Mouse (Mus musculus) heart, embryonic 11.5 days (tissue): ENCODE data around the gene Cdc123. TPM values are rescaled to one million over a fixed set of nuclear protein-coding genes. Genes with fewer than 3 reads are reported as not detected.

Source experiments
- ATAC-seq: fragments of 200-750 bp; cut with Nextera tagmentation; replicated peaks from 2 replicates; pipeline ENCODE4 v1.8.0; 2017; ENCODE audit warnings: moderate library complexity; ENCODE audit not compliant: insufficient number of reproducible peaks, low FRiP score, low TSS enrichment
- H3K27ac ChIP-seq: fragments of 300-500 bp; sonication (generic); 2 replicates; pipeline ENCODE4 v1.5.1; 2014; ENCODE audit warnings: mild to moderate bottlenecking, low read depth, low read length
- H3K27me3 ChIP-seq: fragments of 300-500 bp; sonication (generic); 2 replicates; pipeline ENCODE4 v1.6.1; 2014; ENCODE audit warnings: mild to moderate bottlenecking, low read length, mixed read lengths; ENCODE audit not compliant: control insufficient read depth, insufficient read depth
- H3K36me3 ChIP-seq: fragments of 300-500 bp; sonication (generic); 2 replicates; pipeline ENCODE4 v1.6.1; 2014; ENCODE audit warnings: mild to moderate bottlenecking, low read length, moderate library complexity, mixed read lengths; ENCODE audit not compliant: control insufficient read depth, insufficient read depth
- H3K4me1 ChIP-seq: fragments of 300-500 bp; sonication (generic); 2 replicates; pipeline ENCODE4 v1.6.1; 2014; ENCODE audit warnings: low read length; ENCODE audit not compliant: control insufficient read depth, insufficient read depth
- H3K4me2 ChIP-seq: fragments of 300-500 bp; sonication (generic); 2 replicates; pipeline ENCODE4 v1.6.1; 2014; ENCODE audit warnings: mild to moderate bottlenecking, moderate library complexity
- H3K4me3 ChIP-seq: fragments of 300-500 bp; sonication (generic); 2 replicates; pipeline ENCODE4 v1.5.1; 2014; ENCODE audit warnings: low read depth, low read length
- H3K9ac ChIP-seq: fragments of 300-500 bp; sonication (generic); 2 replicates; pipeline ENCODE4 v1.6.1; 2014; ENCODE audit warnings: mild to moderate bottlenecking, low read depth, low read length, moderate library complexity
- H3K9me3 ChIP-seq: fragments of 300-500 bp; sonication (generic); replicated peaks from 2 replicates; pipeline ENCODE4 v1.6.1; 2016; ENCODE audit warnings: low read length; ENCODE audit not compliant: control insufficient read depth
- WGBS: fragments of 180-500 bp; shearing (Covaris S2); extraction: QIAGEN DNeasy Blood & Tissue Kit; methylation state at CpG from one replicate; pipeline ENCODE4 v1.1.7; 2014; ENCODE audit not compliant: insufficient replicate concordance; 5-methylcytosine and 5-hydroxymethylcytosine counted together
- polyA plus RNA-seq: library from polyadenylated mRNA; unstranded; fragments of >200 nt; fragmentation: Nextera tagmentation; extraction: Ambion mirVana; gene quantifications from 2 replicates; pipeline ENCODE4 v1.2.1, GENCODE M21; 2014

Cdc123 gene
- polyA plus RNA-seq, 1 experiment from 2014 or later = 217 TPM

- no peak overlapping the region for H3K4me3 ChIP-seq
- peaks cover 29% of the 10 kb centered on the region for H3K36me3 ChIP-seq
- 89% methylated on average over 10 of the region's 10 CpGs for WGBS
Measured at GRCm38 (mm10) chr2:5793771-5794170, 51.2 kb downstream of the Cdc123 start.

DNA sequence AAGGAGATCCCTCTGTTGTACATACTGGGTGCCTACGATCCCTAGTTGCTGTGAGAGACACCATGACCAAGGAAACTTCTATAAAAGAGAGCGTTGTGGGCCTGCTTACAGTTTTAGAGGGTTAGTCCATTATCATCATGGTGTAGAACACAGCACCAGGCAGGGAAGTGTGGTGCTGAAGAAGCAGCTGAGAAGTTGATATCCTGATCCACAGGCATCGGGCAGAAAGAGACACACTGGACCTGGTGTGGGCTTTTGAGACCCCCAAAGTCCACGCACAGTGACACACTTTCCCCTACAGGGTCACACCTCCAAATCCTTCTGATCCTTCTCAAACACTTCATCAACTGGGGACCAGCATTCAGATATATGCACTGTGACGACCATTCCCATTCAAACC, 52.9 kb downstream of the Cdc123 start:
- H3K36me3 ChIP-seq = peaks cover 29% of the 10 kb centered on the region
- no peaks in the 10 kb centered on the region for H3K9me3 ChIP-seq
- no peaks in the 10 kb centered on the region for H3K27me3 ChIP-seq
- 90% methylated on average over 5 of the region's 5 CpGs for WGBS
- no peak for ATAC-seq
- no peak overlapping the region for H3K4me3 ChIP-seq
- H3K27ac ChIP-seq = no peak overlapping the region
- H3K4me2 ChIP-seq = no peak overlapping the region
- H3K9ac ChIP-seq = no peak overlapping the region
- no peaks in the 10 kb centered on the region for H3K4me1 ChIP-seq

More at GRCm38 (mm10) chr2:5793771-5794170, 51.2 kb downstream of the Cdc123 start:
- H3K4me1 ChIP-seq = no peaks in the 10 kb centered on the region
- H3K9ac ChIP-seq = no peak overlapping the region
- H3K9me3 ChIP-seq = no peaks in the 10 kb centered on the region
- ATAC-seq = no peak
- H3K4me2 ChIP-seq = no peak overlapping the region
- H3K27ac ChIP-seq = no peak overlapping the region
- H3K27me3 ChIP-seq = no peaks in the 10 kb centered on the region

- peaks cover 10% of the 10 kb centered on the region for H3K36me3 ChIP-seq
- H3K4me1 ChIP-seq = no peaks in the 10 kb centered on the region
- H3K9ac ChIP-seq = no peak overlapping the region
- H3K27me3 ChIP-seq = no peaks in the 10 kb centered on the region
- WGBS = 45% methylated on average over 4 of the region's 4 CpGs
- ATAC-seq = no peak
- no peak overlapping the region for H3K4me3 ChIP-seq
- H3K27ac ChIP-seq = no peak overlapping the region
- no peaks in the 10 kb centered on the region for H3K9me3 ChIP-seq
- no peak overlapping the region for H3K4me2 ChIP-seq
Measured at GRCm38 (mm10) chr2:5789625-5790160, 55.3 kb downstream of the Cdc123 start.

- Histone ChIP-seq H3K27ac (no peak overlapping the region), H3K9ac (no peak overlapping the region), H3K4me1 (no peaks in the 10 kb centered on the region), H3K4me3 (no peak overlapping the region), H3K9me3 (no peaks in the 10 kb centered on the region), H3K27me3 (no peaks in the 10 kb centered on the region), H3K36me3 (no peaks in the 10 kb centered on the region), H3K4me2 (no peak overlapping the region)
- no peak for ATAC-seq
- WGBS = 80% methylated on average over 3 of the region's 3 CpGs
Measured at GRCm38 (mm10) chr2:5787391-5787790, 57.6 kb downstream of the Cdc123 start.

DNA sequence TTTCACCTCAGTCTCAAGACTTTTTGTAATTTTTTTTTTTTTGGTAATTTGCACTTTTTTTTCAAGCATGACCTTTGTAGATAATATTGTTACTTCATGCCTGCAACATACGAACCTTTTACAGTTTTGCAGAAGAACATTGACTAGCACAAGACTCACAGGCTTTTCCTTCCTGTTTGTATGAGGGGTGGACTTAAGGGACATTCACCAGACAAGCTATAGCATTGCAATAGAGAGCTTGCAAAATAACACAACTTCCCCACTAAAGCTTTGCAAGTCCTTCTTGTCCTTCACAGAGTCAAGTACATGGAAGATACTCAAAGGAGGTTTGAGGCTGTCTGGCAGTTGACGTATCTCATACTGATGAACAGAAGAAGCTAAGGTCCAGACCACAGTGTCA, 72.5 kb downstream of the Cdc123 start:
- Histone ChIP-seq H3K9me3 (no peaks in the 10 kb centered on the region), H3K27ac (no peak overlapping the region), H3K4me1 (no peaks in the 10 kb centered on the region), H3K36me3 (no peaks in the 10 kb centered on the region), H3K9ac (no peak overlapping the region), H3K4me2 (no peak overlapping the region), H3K27me3 (no peaks in the 10 kb centered on the region), H3K4me3 (no peak overlapping the region)
- no peak for ATAC-seq
- 64% methylated on average over 2 of the region's 2 CpGs for WGBS

- no peaks in the 10 kb centered on the region for H3K4me1 ChIP-seq
- H3K4me3 ChIP-seq = no peak overlapping the region
- no peak overlapping the region for H3K4me2 ChIP-seq
- no peak overlapping the region for H3K27ac ChIP-seq
- no peak overlapping the region for H3K9ac ChIP-seq
- ATAC-seq = no peak
- no peaks in the 10 kb centered on the region for H3K36me3 ChIP-seq
- no peaks in the 10 kb centered on the region for H3K9me3 ChIP-seq
- H3K27me3 ChIP-seq = no peaks in the 10 kb centered on the region
- 51% methylated on average over 8 of the region's 8 CpGs for WGBS
Measured at GRCm38 (mm10) chr2:5770708-5771241, 74.2 kb downstream of the Cdc123 start.

DNA sequence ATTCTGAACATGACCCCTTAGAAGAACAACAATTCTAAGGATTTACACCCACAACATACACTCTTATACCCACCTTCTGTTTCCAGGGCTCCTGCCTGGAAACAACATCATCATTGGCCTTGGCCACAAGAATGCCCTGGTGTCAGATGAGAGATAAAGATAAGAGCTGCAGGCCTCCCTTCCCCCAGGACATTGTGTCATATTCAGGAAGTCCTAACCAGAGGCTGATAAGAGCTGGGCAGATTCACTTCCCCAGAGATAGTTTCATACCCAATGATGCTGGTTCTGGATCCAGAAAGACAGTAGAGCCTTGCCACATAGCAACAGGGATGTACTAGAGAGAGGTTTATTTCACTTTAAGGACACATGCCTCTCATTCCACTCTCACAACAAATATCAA, 75.3 kb downstream of the Cdc123 start:
- H3K27ac ChIP-seq = no peak overlapping the region
- H3K9ac ChIP-seq = no peak overlapping the region
- H3K4me3 ChIP-seq = no peak overlapping the region
- H3K4me1 ChIP-seq = no peaks in the 10 kb centered on the region
- ATAC-seq = no peak
- no peak overlapping the region for H3K4me2 ChIP-seq
- H3K36me3 ChIP-seq = no peaks in the 10 kb centered on the region
- no peaks in the 10 kb centered on the region for H3K9me3 ChIP-seq
- H3K27me3 ChIP-seq = no peaks in the 10 kb centered on the region

DNA sequence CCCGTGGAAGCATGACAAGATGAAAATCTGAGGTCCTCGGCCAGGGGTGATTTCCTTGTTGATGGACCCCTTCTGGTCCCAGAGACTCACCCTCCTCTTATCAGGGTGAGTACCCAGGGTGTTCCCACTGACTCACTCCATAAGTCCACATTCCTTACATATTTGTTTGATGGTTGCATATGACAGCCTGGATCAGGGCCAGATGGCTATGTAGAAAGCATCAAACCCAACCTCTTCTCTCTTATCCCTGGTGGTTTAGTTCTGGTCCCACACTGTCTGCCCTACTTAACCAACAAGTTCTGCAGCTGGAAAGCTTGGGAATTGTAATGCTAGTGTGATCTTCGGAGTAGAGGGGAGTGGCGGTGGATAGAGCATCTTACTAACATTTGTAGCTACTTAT, 76.0 kb downstream of the Cdc123 start:
- 75% methylated on average over 4 of the region's 4 CpGs for WGBS
- H3K9ac ChIP-seq = no peak overlapping the region
- H3K36me3 ChIP-seq = no peaks in the 10 kb centered on the region
- H3K9me3 ChIP-seq = no peaks in the 10 kb centered on the region
- H3K27ac ChIP-seq = no peak overlapping the region
- H3K4me3 ChIP-seq = no peak overlapping the region
- no peaks in the 10 kb centered on the region for H3K4me1 ChIP-seq
- ATAC-seq = no peak
- H3K27me3 ChIP-seq = no peaks in the 10 kb centered on the region
- no peak overlapping the region for H3K4me2 ChIP-seq

- Histone ChIP-seq H3K27me3 (no peaks in the 10 kb centered on the region), H3K4me3 (no peak overlapping the region), H3K27ac (no peak overlapping the region), H3K36me3 (no peaks in the 10 kb centered on the region), H3K9ac (no peak overlapping the region), H3K9me3 (no peaks in the 10 kb centered on the region), H3K4me1 (no peaks in the 10 kb centered on the region), H3K4me2 (no peak overlapping the region)
- no peak for ATAC-seq
- WGBS = 78% methylated on average over 3 of the region's 3 CpGs
Measured at GRCm38 (mm10) chr2:5762031-5762430, 82.9 kb downstream of the Cdc123 start.
